Mouse (Mus musculus) adrenal gland, adult 8-10 months (tissue): ENCODE results near the gene Orm3. TPM values are rescaled to one million over a fixed set of nuclear protein-coding genes. Genes with fewer than 3 reads are reported as not detected.

Source experiments
- DNase-seq: peaks from one replicate; pipeline ENCODE4 v3.0.0; 2022
- total RNA-seq, 4 experiments: library from RNA; stranded (reverse); gene quantifications; 2 replicates each; pipeline ENCODE4 v1.2.4; 2022

Gene Orm3
- total RNA-seq, 4 experiments from 2014 or later = 6.4 to 14.0 (median 8.7) TPM

GRCm38 (mm10) chr4:63370897-63371296, 14.9 kb downstream of the Orm3 start:
- no peak for DNase-seq

DNA sequence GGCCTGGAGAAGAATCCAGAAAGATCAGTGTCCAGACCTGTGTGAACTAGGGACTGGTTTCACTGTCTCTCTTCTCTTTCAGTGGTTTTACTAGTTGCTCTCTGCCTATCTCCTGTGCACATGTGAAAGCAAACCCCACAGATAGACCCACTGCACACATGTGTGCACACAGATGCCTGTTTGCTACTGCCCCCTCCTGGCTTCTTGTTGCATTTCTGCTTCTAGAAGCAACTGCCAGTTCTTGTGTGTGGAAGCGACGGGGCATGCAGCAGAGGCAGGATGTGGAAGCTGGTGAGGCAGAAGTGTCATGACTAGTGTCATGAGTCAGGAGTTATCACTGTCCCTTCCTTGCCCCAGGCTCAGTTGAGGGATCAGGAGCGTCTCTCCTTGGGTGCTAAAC, 15.9 kb downstream of the Orm3 start:
- DNase-seq = no peak

GRCm38 (mm10) chr4:63373404-63373803, 17.4 kb downstream of the Orm3 start:
- no peak for DNase-seq

- no peak for DNase-seq
These were observed 18.4 kb downstream of the Orm3 start for GRCm38 (mm10) chr4:63374331-63374730.

DNA sequence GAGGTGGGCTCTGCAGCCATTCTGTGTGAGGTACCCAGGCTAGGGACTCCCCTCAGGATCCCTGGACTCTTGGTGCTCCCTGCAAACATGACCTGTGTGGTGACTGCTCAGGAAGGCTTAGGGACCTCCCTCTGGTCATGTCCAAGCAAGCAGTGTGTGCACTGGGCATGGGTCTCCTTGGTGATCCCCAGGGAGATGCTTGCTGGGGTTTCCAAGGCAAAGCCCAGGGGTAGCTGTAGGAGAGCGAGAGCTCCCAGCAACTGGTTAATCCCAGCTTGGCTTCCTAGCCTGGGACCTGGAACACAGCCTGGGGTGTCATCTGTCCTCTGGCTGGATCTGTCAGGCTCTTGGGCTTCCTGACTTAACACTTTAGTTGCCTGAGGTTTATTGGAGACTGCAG, 19.4 kb downstream of the Orm3 start:
- DNase-seq = no peak

DNA sequence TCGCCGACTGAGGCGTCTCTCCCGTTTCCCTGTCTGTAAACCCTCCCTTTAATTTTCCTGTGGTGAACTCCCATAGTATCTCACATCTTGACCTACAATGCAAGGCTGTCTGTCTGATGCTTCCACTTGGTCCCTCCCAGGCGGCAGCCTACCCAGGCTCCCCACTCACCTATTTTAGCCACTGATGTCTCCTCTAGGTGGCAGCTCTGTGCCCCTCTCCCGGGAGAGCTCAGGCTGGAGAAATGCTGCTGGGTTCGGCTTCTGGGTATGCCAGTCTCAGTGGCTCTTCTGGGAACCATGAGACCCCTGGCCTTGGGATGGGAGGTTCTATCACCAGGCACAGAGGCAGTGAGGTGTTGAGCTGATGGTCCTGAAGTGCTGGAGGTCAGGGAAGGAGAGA, 21.5 kb downstream of the Orm3 start:
- DNase-seq = no peak

DNA sequence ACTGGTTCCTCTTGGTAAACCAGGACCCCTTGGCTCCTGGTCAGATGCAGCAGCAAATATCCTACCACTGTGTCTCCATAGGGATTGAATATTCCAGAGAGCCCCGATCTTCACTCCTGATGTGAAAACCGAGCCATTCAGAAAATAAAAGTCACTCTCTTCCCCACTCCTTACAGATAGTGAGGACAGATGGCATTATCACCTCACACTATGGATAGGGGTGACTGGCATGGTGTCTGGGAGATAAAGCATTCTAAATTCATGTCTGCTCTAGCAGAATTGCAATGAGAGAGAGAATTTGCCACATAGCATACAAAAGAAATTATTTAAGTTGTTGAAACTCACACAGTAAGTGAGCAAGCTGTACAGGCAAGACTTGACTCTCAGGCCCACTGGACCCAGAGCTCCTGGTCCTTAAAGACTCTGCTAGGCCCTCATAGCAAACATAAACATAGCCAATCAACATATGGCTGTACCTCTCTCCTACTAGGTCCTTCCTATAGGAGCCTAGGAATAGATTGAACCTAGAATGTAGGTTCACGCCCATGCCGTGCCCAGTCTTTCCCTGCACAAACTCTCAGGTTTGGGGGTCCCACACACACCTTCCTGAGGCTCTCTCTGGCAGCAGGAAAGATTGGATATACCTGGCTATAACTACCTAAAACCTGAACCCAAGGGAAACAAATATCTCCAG, 26.9 kb downstream of the Orm3 start:
- DNase-seq = no peak

- DNase-seq = no peak
These were observed 27.5 kb downstream of the Orm3 start for GRCm38 (mm10) chr4:63383474-63383873.

DNA sequence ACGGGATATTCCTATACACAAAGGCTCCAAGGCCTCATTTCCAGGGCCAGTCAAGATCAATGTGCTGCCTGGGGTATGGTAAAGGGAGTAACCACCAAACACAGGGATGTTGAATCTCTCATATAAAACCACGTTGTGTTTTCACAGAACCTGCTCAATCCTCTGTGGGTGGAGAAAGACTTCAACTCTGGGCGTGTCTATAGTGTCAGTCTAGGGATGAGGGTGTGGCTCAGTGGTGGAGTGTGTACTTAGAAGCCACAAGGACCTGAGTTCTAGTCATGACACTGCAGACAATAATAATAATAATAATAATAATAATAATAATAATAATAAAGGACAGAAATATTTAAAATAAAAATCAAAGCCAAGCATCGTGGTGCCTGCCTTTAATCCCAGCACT, 28.3 kb downstream of the Orm3 start:
- DNase-seq = no peak

GRCm38 (mm10) chr4:63385253-63385652, 29.3 kb downstream of the Orm3 start:
- no peak for DNase-seq

- no peak for DNase-seq
These were observed 29.8 kb downstream of the Orm3 start for GRCm38 (mm10) chr4:63385784-63386183.

GRCm38 (mm10) chr4:63388029-63388428, 32.1 kb downstream of the Orm3 start:
- no peak for DNase-seq

- DNase-seq = no peak
These were observed 33.3 kb downstream of the Orm3 start for GRCm38 (mm10) chr4:63389121-63389886.

- DNase-seq = no peak
These were observed 34.0 kb downstream of the Orm3 start for GRCm38 (mm10) chr4:63389887-63390528.

DNA sequence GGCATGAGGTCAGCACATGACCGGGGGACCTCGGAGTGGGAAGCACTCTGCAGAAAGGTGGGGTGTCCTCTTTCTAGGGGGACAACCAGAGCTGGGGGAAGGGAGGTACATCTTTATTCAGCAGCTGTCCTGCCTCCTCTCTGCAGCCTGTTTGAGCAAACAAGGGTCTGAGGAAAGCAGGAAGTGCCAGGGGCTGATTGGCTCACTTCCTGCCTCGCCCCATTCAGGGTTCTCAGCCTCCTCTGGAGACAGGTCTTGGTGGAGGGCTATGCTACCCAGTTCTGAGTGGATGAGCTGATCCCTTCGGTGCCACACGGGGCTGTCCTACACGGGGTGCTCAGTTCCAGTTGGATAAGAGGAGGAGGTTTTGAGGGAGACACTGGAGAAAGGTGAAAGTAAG, 35.4 kb downstream of the Orm3 start:
- DNase-seq = no peak

DNA sequence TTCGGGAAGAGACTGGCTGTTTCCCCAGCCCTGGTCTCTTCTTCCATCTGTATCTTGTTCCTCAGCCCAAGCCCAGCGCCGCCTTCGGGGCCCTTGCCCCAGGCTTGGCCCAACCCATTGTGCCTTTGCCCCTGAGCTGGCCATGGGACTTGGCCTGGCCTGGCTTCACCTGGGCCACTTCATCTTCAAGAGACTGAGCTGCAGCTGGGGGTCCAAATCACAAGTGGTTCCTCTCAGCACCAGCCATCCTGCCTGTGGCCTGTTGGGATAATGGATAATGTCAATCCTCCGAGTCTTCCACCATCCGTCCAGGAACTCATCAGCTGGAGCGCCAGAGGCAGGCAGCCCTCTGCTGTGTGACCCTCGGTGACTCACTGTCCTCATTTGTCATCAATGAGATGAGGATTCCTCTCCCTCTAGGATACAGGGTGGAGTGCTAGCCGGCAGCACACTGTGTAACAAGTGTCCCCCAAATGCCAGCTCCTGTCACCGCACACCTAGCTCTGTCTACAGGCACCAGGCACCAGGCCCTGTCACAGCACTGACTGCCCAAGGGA, 42.1 kb downstream of the Orm3 start:
- no peak for DNase-seq

GRCm38 (mm10) chr4:63398854-63399609, 43.1 kb downstream of the Orm3 start:
- no peak for DNase-seq

DNA sequence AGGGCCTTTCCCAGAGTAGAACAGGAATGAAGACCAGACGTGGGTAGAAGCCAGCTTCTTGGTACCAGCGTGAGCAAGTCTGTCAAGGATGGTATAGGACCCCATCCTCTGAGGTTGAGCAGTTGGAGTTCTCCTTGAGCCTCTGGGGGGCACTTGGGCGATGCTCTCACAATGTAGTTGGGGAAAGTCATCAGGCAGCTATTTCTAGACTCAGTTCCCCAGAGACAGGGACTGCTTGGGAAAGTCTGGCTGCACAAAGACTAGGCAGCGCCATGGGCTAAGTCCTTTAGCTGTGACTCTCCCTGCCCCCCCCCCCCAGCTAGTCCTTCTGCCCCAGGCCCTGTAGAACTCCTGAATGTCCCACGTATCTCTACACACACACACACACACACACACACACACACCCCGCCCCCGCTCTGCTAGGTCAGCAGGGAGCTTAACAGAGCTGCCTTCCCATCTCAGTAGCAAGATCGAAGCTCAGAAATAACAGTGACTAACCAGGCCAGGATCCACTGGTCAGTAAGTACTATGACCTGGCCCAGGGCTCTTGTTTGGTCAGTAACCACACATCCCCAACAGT, 43.8 kb downstream of the Orm3 start:
- no peak for DNase-seq

DNA sequence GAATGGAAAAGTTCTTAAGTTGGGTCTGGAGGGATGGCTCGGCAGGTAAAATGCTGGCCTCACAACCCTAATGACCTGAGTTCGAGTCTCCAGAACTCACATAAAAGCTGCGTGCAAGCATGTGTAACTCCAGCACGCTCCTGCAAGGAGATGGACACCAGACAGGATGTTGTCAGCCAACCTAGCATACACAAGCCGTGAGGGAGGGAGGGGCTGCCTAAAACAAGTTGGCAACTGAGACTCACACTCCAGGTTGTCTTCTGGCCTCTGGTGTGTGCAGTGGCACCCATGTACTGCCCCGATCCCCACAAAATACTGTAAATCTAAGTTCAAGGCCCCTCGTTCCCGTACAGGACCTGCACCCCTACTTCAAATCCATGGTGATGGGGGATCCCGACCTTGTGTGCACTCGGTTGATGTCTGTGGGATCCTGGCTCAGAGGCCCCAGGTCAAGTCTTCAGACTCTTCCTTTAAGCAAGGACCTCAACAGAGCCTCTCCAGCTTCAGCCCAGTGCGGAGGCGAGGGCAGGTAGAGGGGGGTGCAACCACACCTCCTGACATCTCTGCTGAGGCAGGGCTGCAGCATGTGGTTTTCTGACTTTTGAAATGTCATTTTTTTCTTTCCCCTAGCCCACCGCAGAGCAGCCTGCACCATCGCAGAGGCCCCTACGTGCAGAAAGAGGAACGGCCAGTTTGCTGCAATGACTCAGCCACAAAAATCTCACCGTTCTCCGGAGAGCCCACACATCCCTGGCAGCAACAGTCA, 44.8 kb downstream of the Orm3 start:
- no peak for DNase-seq

- DNase-seq = no peak
These were observed 45.7 kb downstream of the Orm3 start for GRCm38 (mm10) chr4:63401620-63402019.

- no peak for DNase-seq
These were observed 46.1 kb downstream of the Orm3 start for GRCm38 (mm10) chr4:63402056-63402455.
